Mouse (Mus musculus) stomach, postnatal 0 days (tissue): ENCODE data around the gene Mypop. TPM values are rescaled to one million over a fixed set of nuclear protein-coding genes. Genes with fewer than 3 reads are reported as not detected.

Experiments used
- ATAC-seq: fragments of 200-750 bp; cut with Nextera tagmentation; 2 replicates; pipeline ENCODE4 v1.8.0; 2017; ENCODE audit not compliant: low FRiP score, low TSS enrichment
- DNase-seq: peaks from one replicate; pipeline ENCODE4 v3.0.0-alpha.2; 2016; ENCODE audit warnings: low spot score
- H3K27ac ChIP-seq: fragments of 300-500 bp; sonication (generic); replicated peaks from 2 replicates; pipeline ENCODE4 v1.5.1; 2014; ENCODE audit warnings: mild to moderate bottlenecking, control low read depth
- H3K27me3 ChIP-seq: fragments of 300-500 bp; sonication (generic); 2 replicates; pipeline ENCODE4 v1.6.1; 2014; ENCODE audit warnings: low read length; ENCODE audit not compliant: control insufficient read depth, insufficient read depth
- H3K36me3 ChIP-seq: fragments of 300-500 bp; sonication (generic); 2 replicates; pipeline ENCODE4 v1.6.1; 2014; ENCODE audit warnings: low read length, mixed read lengths; ENCODE audit not compliant: control insufficient read depth, insufficient read depth
- H3K4me1 ChIP-seq: fragments of 300-500 bp; sonication (generic); replicated peaks from 2 replicates; pipeline ENCODE4 v1.6.1; 2014; ENCODE audit warnings: antibody characterized with exemption; ENCODE audit not compliant: control insufficient read depth, insufficient read depth
- H3K4me2 ChIP-seq: fragments of 300-500 bp; sonication (generic); replicated peaks from 2 replicates; pipeline ENCODE4 v1.6.1; 2014; ENCODE audit warnings: low read depth, mild to moderate bottlenecking, control low read depth, moderate library complexity
- H3K4me3 ChIP-seq: fragments of 300-500 bp; sonication (generic); 2 replicates; pipeline ENCODE4 v1.5.1; 2014; ENCODE audit warnings: low read depth, low read length, control low read depth
- H3K9ac ChIP-seq: fragments of 300-500 bp; sonication (generic); 2 replicates; pipeline ENCODE4 v1.6.1; 2014; ENCODE audit warnings: mild to moderate bottlenecking, low read length, control low read depth, mixed read lengths
- H3K9me3 ChIP-seq: fragments of 300-500 bp; sonication (generic); 2 replicates; pipeline ENCODE4 v1.6.1; 2016; ENCODE audit warnings: low read length; ENCODE audit not compliant: control insufficient read depth
- CTCF ChIP-seq: IDR thresholded peaks from 2 replicates; pipeline ENCODE4 v1.5.1; 2016; ENCODE audit warnings: antibody characterized with exemption, low read depth, mild to moderate bottlenecking, moderate library complexity
- EP300 ChIP-seq: optimal IDR thresholded peaks from 2 replicates; pipeline ENCODE3; 2016; ENCODE audit warnings: antibody characterized with exemption
- WGBS: fragments of 180-500 bp; shearing (Covaris S2); extraction: QIAGEN DNeasy Blood & Tissue Kit; methylation state at CpG from one replicate; pipeline ENCODE4 v1.1.7; 2014; 5-methylcytosine and 5-hydroxymethylcytosine counted together
- polyA plus RNA-seq: library from polyadenylated mRNA; unstranded; fragments of >200 nt; fragmentation: Nextera tagmentation; extraction: Ambion mirVana; gene quantifications from 2 replicates; pipeline ENCODE4 v1.2.1, GENCODE M21; 2015

The Mypop gene
- polyA plus RNA-seq, 1 experiment from 2014 or later: 1.4 TPM

GRCm38 (mm10) chr7:18962171-18962792 lies 28.8 kb upstream of the Mypop start:
- 0 out of 2 replicates have a peak, but pooled peaks cover 2% of the 10 kb centered on the region for H3K4me1 ChIP-seq
- DNase-seq (no peak), ATAC-seq (no peak)
- H3K9ac ChIP-seq: no peak overlapping the region
- no peak overlapping the region for H3K4me3 ChIP-seq
- no peak for TF ChIP-seq EP300
- no peak for TF ChIP-seq CTCF
- no peak overlapping the region for H3K27ac ChIP-seq
- no peaks in the 10 kb centered on the region for H3K9me3 ChIP-seq
- H3K4me2 ChIP-seq: no peak overlapping the region; the same call in 1 of the 2 replicates
- WGBS: 3% methylated on average over 17 of the region's 17 CpGs
- H3K27me3 ChIP-seq: peaks cover 4% of the 10 kb centered on the region; the same call in 1 of the 2 replicates
- H3K36me3 ChIP-seq: no peaks in the 10 kb centered on the region

GRCm38 (mm10) chr7:18962795-18963194 lies 28.2 kb upstream of the Mypop start:
- Histone ChIP-seq H3K9me3 (no peaks in the 10 kb centered on the region), H3K4me3 (no peak overlapping the region), H3K36me3 (no peaks in the 10 kb centered on the region), H3K27ac (no peak overlapping the region), H3K27me3 (peaks cover 4% of the 10 kb centered on the region; the same call in 1 of the 2 replicates), H3K9ac (no peak overlapping the region), H3K4me1 (no peaks in the 10 kb centered on the region), H3K4me2 (no peak overlapping the region; the same call in 1 of the 2 replicates)
- DNase-seq (no peak), ATAC-seq (no peak)
- TF ChIP-seq CTCF (no peak), EP300 (no peak)
- WGBS: 2% methylated on average over 19 of the region's 20 CpGs

GRCm38 (mm10) chr7:18963294-18963843 lies 27.7 kb upstream of the Mypop start:
- Histone ChIP-seq H3K4me3 (no peak overlapping the region), H3K4me2 (no peak overlapping the region), H3K27me3 (peaks cover 4% of the 10 kb centered on the region; the same call in 1 of the 2 replicates), H3K27ac (no peak overlapping the region), H3K4me1 (no peaks in the 10 kb centered on the region), H3K9me3 (no peaks in the 10 kb centered on the region), H3K36me3 (no peaks in the 10 kb centered on the region), H3K9ac (no peak overlapping the region)
- no peak for ATAC-seq
- WGBS: 2% methylated on average over 19 of the region's 19 CpGs
- no peak for DNase-seq
- TF ChIP-seq CTCF: no peak
- no peak for TF ChIP-seq EP300

GRCm38 (mm10) chr7:18965312-18965711 lies 25.7 kb upstream of the Mypop start:
- no peak for ATAC-seq
- Histone ChIP-seq H3K27me3 (peaks cover 4% of the 10 kb centered on the region; the same call in 1 of the 2 replicates), H3K27ac (no peak overlapping the region)

GRCm38 (mm10) chr7:18967603-18968002 lies 23.4 kb upstream of the Mypop start:
- Histone ChIP-seq H3K36me3 (no peaks in the 10 kb centered on the region), H3K27me3 (peaks cover 3% of the 10 kb centered on the region; the same call in 1 of the 2 replicates), H3K4me1 (no peaks in the 10 kb centered on the region), H3K4me2 (no peak overlapping the region), H3K27ac (no peak overlapping the region), H3K4me3 (no peak overlapping the region), H3K9me3 (no peaks in the 10 kb centered on the region), H3K9ac (no peak overlapping the region)
- ATAC-seq: no peak
- 7% methylated on average over 8 of the region's 8 CpGs for WGBS
- no peak for DNase-seq
- TF ChIP-seq CTCF: no peak
- no peak for TF ChIP-seq EP300

More at GRCm38 (mm10) chr7:18965312-18965711, 25.7 kb upstream of the Mypop start:
- no peaks in the 10 kb centered on the region for H3K4me1 ChIP-seq
- WGBS: 70% methylated on average over 5 of the region's 5 CpGs
- DNase-seq: no peak
- TF ChIP-seq CTCF (no peak), EP300 (no peak)
- no peaks in the 10 kb centered on the region for H3K9me3 ChIP-seq
- H3K4me3 ChIP-seq: no peak overlapping the region
- no peak overlapping the region for H3K4me2 ChIP-seq
- H3K36me3 ChIP-seq: no peaks in the 10 kb centered on the region
- H3K9ac ChIP-seq: no peak overlapping the region

GRCm38 (mm10) chr7:18970956-18971355 lies 20.1 kb upstream of the Mypop start:
- WGBS: 92% methylated on average over 3 of the region's 3 CpGs
- DNase-seq (no peak), ATAC-seq (no peak)
- H3K9me3 ChIP-seq: no peaks in the 10 kb centered on the region
- no peaks in the 10 kb centered on the region for H3K36me3 ChIP-seq
- no peak overlapping the region for H3K4me2 ChIP-seq
- no peak overlapping the region for H3K9ac ChIP-seq
- H3K27me3 ChIP-seq: no peaks in the 10 kb centered on the region
- H3K4me3 ChIP-seq: no peak overlapping the region
- H3K27ac ChIP-seq: no peak overlapping the region
- TF ChIP-seq EP300 (no peak), CTCF (peak; percentile 42)
- H3K4me1 ChIP-seq: no peaks in the 10 kb centered on the region
